Mouse (Mus musculus): ENCODE data around the gene Slc38a2.

- no peak for TF ChIP-seq CTCF (IDR thresholded peaks at IDR 0.05; ENCODE audit: insufficient read depth, low read length)
- TF ChIP-seq POLR2A (IDR thresholded peaks at IDR 0.05; ENCODE audit: borderline replicate concordance, extremely low read depth, low read depth, low read length): no peak
These were observed 8.4 kb upstream of the Slc38a2 start for GRCm38 (mm10) chr15:96707936-96708335.

All from lung, adult 2 months (tissue).